Mouse (Mus musculus): ENCODE results near the gene Rdm1. TPM values are rescaled to one million over a fixed set of nuclear protein-coding genes. Genes with fewer than 3 reads are reported as not detected.
"Not testable (repeated sequence)": the region's sequence is repeated elsewhere in the genome, so short reads cannot be mapped to it uniquely, and the experiment has no call there.

The Rdm1 gene
- polyA plus RNA-seq, 1 experiment from 2014 or later = 28.2 TPM

DNA sequence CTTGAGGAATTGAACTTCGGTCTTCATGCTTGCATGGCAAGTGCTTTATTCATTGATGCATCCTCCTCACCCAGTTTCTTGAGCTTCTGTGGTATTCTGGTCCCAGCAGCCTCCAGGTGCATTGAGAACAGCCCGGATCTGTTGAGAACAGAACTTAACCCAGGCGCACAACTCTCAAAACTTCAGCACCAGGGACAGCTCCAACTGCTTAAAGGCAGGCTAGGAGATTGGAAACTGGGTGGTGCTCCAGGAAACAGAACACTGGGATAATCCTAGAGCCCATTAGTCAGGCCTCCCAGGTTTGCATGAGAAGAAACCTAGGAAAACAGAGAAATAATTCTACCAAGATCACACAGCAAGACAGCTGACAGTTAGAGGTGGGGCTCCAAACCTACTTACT lies 24.5 kb upstream of the Rdm1 start:
- peak; percentile 78 for DNase-seq (ENCODE audit: low spot score)
- Histone ChIP-seq H3K27me3 (replicated peaks; ENCODE audit: low read depth, poor library complexity, severe bottlenecking) (peaks cover 5% of the 10 kb centered on the region; the same call in 1 of the 2 replicates), H3K36me3 (replicated peaks) (no peaks in the 10 kb centered on the region), H3K4me3 (no peak overlapping the region), H3K9me3 (no peaks in the 10 kb centered on the region), H3K27ac (replicated peaks) (no peak overlapping the region), H3K4me1 (peaks cover 4% of the 10 kb centered on the region; the same call in 1 of the 2 replicates)
- 10% methylated on average over 3 of the region's 3 CpGs for WGBS

DNA sequence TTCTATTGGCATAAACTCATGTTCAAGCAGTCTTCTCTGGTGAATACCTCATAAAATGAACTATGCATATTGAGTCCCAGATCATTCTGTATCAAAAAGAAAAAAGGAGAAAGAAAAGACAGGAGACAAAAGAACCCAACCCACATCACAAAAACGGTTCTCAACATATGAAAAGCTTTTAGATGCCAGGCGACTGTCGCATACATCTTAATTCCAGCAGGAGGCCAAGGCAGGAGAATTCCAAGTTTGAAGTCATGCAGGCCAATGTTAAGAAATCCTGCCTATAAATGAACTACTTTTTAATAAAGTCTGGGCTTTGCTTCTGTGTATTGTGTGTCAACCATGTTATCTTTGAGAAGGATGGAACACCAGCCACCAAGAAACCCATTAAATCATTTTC lies 22.9 kb upstream of the Rdm1 start:
- Histone ChIP-seq H3K4me3 (peak overlapping the region; percentile 45), H3K36me3 (replicated peaks) (no peaks in the 10 kb centered on the region), H3K27me3 (replicated peaks; ENCODE audit: low read depth, poor library complexity, severe bottlenecking) (peaks cover 5% of the 10 kb centered on the region; the same call in 1 of the 2 replicates), H3K27ac (replicated peaks) (peak overlapping the region; percentile 86), H3K4me1 (peaks cover 4% of the 10 kb centered on the region; the same call in 1 of the 2 replicates), H3K9me3 (no peaks in the 10 kb centered on the region)
- WGBS = 3% methylated on average over 3 of the region's 3 CpGs
- no peak for DNase-seq (ENCODE audit: low spot score)

DNA sequence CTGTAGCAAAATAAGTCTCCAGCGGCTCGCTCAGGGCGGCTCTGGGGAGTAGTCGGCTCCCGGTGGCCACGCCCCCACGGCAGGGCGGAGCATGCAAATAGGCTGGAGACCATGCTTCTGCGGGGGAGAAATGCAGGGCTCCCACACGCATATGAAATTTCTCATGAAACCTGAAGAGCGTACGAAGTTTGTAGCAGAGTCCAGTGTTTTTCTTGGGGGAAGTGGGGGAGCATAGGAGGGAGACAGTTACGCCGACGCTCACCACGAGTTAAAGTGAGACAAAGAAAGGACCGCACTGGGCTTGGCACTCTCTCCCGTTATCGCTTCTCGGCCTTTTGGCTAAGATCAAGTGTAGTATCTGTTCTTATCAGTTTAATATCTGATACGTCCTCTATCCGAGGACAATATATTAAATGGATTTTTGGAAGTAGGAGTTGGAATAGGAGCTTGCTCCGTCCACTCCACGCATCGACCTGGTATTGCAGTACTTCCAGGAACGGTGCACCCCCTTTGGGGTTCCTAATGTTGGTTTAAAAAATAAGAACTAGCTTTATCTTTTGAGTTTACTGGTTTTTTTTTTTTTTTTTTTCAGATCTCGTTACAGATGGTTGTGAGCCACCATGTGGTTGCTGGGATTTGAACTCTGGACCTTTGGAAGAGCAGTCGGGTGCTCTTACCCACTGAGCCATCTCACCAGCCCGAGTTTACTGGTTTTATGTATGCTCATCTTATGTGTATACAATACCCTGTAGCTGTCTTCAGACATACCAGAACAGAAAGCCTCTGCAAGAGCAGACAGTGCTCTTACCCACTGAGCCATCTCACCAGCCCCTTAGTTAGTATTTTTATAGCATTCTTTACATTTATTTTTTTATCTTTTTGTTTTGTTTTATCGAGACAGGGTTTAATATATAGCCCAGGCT lies 22.2 kb upstream of the Rdm1 start:
- Histone ChIP-seq H3K27ac (replicated peaks) (peak overlapping the region; percentile 86), H3K4me3 (peak overlapping the region; percentile 45)
- not testable (repeated sequence) for H3K9me3 ChIP-seq; H3K36me3 ChIP-seq (replicated peaks); H3K4me1 ChIP-seq; H3K27me3 ChIP-seq (replicated peaks; ENCODE audit: low read depth, poor library complexity, severe bottlenecking)
- WGBS = 1% methylated on average over 30 of the region's 30 CpGs
- peak; percentile 87 for DNase-seq (ENCODE audit: low spot score)

DNA sequence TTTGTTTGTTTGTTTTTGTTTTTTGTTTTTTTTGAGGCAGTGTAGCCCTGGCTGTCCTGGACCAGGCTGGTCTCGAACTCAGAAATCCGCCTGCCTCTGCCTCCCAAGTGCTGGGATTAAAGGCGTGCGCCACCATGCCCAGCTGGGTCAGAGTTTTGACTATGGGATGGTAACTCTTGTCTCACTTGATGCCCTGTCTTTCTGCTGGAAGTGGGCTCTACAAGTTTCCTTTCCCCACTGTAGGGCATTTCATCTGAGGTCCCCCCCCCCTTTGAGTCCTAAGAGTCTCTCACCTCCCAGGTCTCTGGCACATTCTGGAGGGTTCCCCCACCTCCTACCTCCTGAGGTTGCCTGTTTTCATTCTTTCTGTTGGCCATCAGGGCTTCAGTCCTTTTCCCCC lies 19.9 kb upstream of the Rdm1 start:
- not testable (repeated sequence) for DNase-seq (ENCODE audit: low spot score); H3K36me3 ChIP-seq (replicated peaks); H3K9me3 ChIP-seq; H3K4me3 ChIP-seq; H3K27me3 ChIP-seq (replicated peaks; ENCODE audit: low read depth, poor library complexity, severe bottlenecking); H3K27ac ChIP-seq (replicated peaks)
- peaks cover 11% of the 10 kb centered on the region for H3K4me1 ChIP-seq
- WGBS = 84% methylated on average over 4 of the region's 4 CpGs

DNA sequence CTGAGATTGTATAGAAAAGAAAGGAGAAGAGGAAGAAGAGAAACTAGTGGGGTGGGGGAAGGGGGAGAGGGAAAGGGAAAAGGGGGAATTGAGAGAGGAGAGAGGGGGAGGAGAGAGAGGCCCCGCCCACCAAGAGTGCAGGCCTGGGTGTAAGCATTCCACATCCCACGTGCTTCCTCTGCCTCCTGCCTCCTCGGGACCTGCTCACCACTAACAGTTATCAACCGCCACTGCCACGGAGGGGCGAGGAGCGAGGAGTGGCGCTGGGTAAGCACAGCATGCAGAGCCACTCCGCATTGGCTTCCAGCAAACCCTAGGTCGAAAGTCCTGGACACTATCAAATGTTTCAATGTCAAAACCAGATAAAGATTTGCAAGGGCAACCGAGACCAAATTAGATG lies 16.6 kb upstream of the Rdm1 start:
- no peak for DNase-seq (ENCODE audit: low spot score)
- Histone ChIP-seq H3K27me3 (replicated peaks; ENCODE audit: low read depth, poor library complexity, severe bottlenecking) (no peaks in the 10 kb centered on the region), H3K27ac (replicated peaks) (no peak overlapping the region), H3K4me3 (no peak overlapping the region), H3K36me3 (replicated peaks) (no peaks in the 10 kb centered on the region), H3K4me1 (peaks cover 8% of the 10 kb centered on the region), H3K9me3 (no peaks in the 10 kb centered on the region)
- WGBS = 43% methylated on average over 11 of the region's 11 CpGs

DNA sequence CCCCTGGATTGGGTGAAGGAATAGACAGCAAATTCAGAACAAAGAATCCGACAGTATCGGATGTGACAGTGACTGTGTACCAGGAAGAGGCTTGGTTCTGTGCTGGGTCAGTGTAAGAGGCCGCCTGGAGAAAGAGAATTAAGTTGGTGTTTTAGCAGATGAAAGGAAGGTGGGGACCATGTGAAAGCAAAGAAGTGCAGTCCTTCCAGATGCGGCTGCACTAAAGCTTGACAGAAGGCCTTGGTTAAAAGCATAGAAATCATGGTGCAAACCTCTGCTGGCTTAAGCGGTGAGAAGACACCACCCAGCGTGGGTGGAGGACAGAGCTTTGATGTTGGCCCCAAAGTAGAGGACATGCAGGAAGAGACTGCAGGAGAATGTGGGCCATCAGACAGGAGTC lies 13.4 kb upstream of the Rdm1 start:
- H3K27me3 ChIP-seq (replicated peaks; ENCODE audit: low read depth, poor library complexity, severe bottlenecking) = no peaks in the 10 kb centered on the region
- 78% methylated on average over 6 of the region's 6 CpGs for WGBS
- no peaks in the 10 kb centered on the region for H3K36me3 ChIP-seq (replicated peaks)
- no peaks in the 10 kb centered on the region for H3K9me3 ChIP-seq
- no peak overlapping the region for H3K27ac ChIP-seq (replicated peaks)
- no peak for DNase-seq (ENCODE audit: low spot score)
- no peak overlapping the region for H3K4me3 ChIP-seq
- H3K4me1 ChIP-seq = peaks cover 27% of the 10 kb centered on the region

DNA sequence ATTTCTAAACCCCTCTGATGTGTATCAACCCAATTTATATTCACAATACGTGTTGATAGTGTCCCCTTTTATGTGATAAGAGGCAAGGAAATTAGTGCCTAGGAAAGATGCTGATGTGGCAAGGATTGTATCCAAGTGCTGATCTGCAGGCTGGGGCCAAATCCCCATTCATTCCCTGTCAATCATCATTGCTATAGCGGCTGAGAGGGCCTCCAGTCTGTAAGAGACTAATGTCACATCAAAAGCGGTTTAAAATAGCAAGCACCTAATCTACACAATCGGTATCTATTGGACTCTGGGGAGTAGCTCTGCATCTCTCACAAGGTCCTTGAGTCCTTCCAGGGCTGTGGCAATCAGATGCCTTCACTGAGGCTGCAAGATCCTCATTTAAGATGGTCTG lies 12.9 kb upstream of the Rdm1 start:
- Histone ChIP-seq H3K9me3 (no peaks in the 10 kb centered on the region), H3K27ac (replicated peaks) (no peak overlapping the region), H3K36me3 (replicated peaks) (no peaks in the 10 kb centered on the region), H3K27me3 (replicated peaks; ENCODE audit: low read depth, poor library complexity, severe bottlenecking) (no peaks in the 10 kb centered on the region), H3K4me1 (peaks cover 29% of the 10 kb centered on the region), H3K4me3 (no peak overlapping the region)
- whole genome bisulfite sequencing = 66% methylated on average over 4 of the region's 4 CpGs
- DNase-seq (ENCODE audit: low spot score) = no peak

DNA sequence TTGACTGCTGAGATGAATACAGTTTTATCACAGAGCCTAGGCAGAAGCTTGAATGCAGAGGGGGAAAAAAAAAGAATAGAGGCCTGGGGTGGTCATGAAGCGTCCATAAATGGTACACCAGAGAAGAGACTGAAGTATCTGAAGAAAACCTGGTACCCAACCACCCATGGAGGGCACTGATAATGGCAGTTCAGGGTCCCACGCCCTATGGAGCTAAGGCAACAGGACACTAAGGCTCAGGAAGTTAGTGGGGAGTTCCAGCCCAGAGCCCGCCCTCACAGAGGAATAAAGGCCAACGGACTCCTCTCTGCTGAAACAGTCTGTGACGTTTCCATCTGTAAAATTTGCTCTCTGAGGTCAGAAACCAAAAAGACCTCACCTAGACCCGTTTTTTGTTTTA lies 11.6 kb upstream of the Rdm1 start:
- no peak overlapping the region for H3K27ac ChIP-seq (replicated peaks)
- H3K36me3 ChIP-seq (replicated peaks) = no peaks in the 10 kb centered on the region
- H3K4me1 ChIP-seq = peaks cover 26% of the 10 kb centered on the region
- no peak overlapping the region for H3K4me3 ChIP-seq
- no peak for DNase-seq (ENCODE audit: low spot score)
- no peaks in the 10 kb centered on the region for H3K27me3 ChIP-seq (replicated peaks; ENCODE audit: low read depth, poor library complexity, severe bottlenecking)
- H3K9me3 ChIP-seq = no peaks in the 10 kb centered on the region
- 81% methylated on average over 6 of the region's 6 CpGs for WGBS

DNA sequence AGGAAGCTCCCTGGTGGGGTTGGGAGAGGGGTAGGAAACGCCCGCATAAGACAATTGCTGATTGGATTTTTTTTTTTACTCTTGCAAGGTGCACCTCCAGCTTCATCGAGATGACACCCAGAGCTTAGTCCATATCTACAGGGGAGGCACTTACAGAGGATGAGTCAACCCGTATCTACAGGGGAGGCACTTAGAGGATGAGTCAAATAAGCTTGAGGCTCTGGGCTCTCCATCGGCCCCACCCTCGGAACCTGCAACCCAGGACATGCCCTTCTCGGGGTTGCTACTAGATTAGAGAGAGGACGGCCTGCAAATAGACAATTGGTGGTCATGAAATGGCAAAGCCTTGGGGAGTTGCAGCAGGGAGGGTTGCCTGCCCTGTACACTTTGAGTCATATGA lies 10.9 kb upstream of the Rdm1 start:
- H3K4me1 ChIP-seq = peaks cover 21% of the 10 kb centered on the region
- H3K27ac ChIP-seq (replicated peaks) = no peak overlapping the region
- H3K27me3 ChIP-seq (replicated peaks; ENCODE audit: low read depth, poor library complexity, severe bottlenecking) = no peaks in the 10 kb centered on the region
- no peak overlapping the region for H3K4me3 ChIP-seq
- DNase-seq (ENCODE audit: low spot score) = no peak
- WGBS = 89% methylated on average over 8 of the region's 8 CpGs
- H3K9me3 ChIP-seq = no peaks in the 10 kb centered on the region
- H3K36me3 ChIP-seq (replicated peaks) = no peaks in the 10 kb centered on the region

DNA sequence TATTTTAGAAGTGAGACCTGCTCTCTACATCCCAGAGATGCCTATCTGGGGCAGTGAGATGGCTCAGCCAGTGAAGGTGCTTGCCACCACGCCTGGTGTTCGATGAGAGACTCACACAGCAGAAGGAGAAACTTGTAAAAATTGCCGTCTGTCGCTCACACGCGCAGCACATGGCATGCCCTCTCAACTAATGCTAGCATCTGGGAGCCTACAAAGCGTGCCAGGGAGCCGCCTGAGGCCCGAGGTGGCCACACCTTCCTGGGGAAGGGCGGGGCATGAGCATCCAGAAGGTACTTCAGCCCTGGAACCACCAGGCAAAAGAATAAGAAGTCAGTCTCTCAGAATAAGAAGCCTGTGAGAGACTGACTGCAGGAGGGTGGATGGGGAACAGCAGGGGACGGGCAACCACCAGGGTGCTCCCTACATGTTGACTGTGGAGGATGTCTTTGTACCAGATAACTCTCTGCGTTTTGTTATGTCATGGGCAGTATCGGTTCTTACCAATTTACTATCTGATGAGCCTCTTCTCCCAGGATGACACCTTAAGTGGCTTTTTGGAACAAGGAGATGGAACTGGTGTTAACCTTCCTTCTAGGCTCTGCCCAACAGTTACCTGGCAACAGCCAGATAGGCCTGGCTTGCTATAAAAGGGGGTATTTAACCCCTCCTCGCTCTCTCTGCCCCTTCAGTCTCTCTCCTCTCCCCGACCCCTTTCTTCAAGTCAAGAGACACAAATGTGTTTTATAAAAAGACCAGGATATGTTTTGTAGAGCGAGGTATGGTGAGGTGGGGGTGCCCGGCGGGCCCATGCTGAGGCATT lies 9.8 kb upstream of the Rdm1 start:
- Histone ChIP-seq H3K27ac (replicated peaks) (peak overlapping the region; percentile 86), H3K4me1 (peaks cover 21% of the 10 kb centered on the region), H3K27me3 (replicated peaks; ENCODE audit: low read depth, poor library complexity, severe bottlenecking) (no peaks in the 10 kb centered on the region), H3K9me3 (no peaks in the 10 kb centered on the region), H3K4me3 (peak overlapping the region; percentile 43), H3K36me3 (replicated peaks) (no peaks in the 10 kb centered on the region)
- 17% methylated on average over 18 of the region's 18 CpGs for WGBS
- DNase-seq (ENCODE audit: low spot score) = peak; percentile 40

DNA sequence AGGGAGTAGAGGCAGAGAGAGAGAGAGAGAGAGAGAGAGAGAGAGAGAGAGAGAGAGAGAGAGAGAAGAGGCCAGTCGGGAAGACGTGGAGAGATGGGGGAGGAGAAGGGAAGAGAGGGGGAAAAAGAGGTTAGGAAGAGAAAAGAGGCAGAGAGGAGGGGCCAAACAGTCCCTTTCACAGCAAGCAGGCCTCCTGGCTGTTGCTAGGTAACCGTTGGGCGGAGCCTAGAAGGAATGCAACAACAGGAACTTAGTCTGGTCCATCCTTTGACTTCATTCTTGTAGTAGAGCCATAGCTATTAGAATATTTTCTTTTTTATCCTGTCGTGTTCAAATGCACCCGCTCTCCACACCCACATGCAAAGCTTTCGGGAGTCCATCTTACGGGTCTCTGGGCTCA lies 9.1 kb upstream of the Rdm1 start:
- WGBS = 5% methylated on average over 8 of the region's 8 CpGs
- Histone ChIP-seq H3K27me3 (replicated peaks; ENCODE audit: low read depth, poor library complexity, severe bottlenecking) (no peaks in the 10 kb centered on the region), H3K9me3 (no peaks in the 10 kb centered on the region), H3K4me1 (peaks cover 21% of the 10 kb centered on the region), H3K27ac (replicated peaks) (peak overlapping the region; percentile 86), H3K36me3 (replicated peaks) (no peaks in the 10 kb centered on the region), H3K4me3 (peak overlapping the region; percentile 43)
- DNase-seq (ENCODE audit: low spot score) = peak; percentile 86

DNA sequence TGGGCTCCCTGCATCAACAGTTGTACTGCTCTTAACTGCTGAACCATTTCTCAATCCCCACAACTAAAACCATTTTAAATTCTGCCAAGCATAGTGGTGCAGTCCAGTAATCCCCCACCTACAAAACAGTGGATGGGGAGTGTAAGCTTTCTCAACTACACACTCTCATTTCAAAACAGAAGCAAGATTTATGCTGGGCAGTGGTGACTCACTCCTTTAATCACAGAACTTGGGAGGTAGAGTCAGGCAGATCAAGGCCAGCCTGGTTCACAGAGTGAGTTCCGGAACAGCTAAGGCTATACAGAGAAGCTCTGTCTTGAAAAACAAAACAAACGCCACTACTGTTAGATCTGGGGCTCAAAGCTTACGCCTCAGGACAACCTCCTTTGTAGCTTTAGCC lies 8.4 kb upstream of the Rdm1 start:
- DNase-seq (ENCODE audit: low spot score) = no peak
- H3K4me3 ChIP-seq = no peak overlapping the region

More for the DNA sequence above, 8.4 kb upstream of the Rdm1 start:
- H3K27me3 ChIP-seq (replicated peaks; ENCODE audit: low read depth, poor library complexity, severe bottlenecking) = no peaks in the 10 kb centered on the region
- no peaks in the 10 kb centered on the region for H3K9me3 ChIP-seq
- H3K36me3 ChIP-seq (replicated peaks) = no peaks in the 10 kb centered on the region
- H3K4me1 ChIP-seq = peaks cover 21% of the 10 kb centered on the region
- WGBS = 71% methylated on average over 3 of the region's 3 CpGs
- H3K27ac ChIP-seq (replicated peaks) = peak overlapping the region; percentile 86

All from embryonic facial prominence, embryonic 10.5 days (tissue).